Comparison of ENCODE assay signal across 9 mouse cellular contexts in genomic region chr19:59342964-59343363, GRCm38 (mm10). TPM values are rescaled to one million over a fixed set of nuclear protein-coding genes. Genes with fewer than 3 reads are reported as not detected.
A peak's percentile ranks its signal among the peaks of the same experiment; 100 is the strongest.
DNase-seq lines count a peak whose midpoint lies in the region; ATAC-seq and TF ChIP-seq lines count a peak whose summit lies in the region.
"Had no signal": no experiment of that assay in that cellular context is flagged by ENCODE, and none has a peak within 500 bp of the region (broad histone marks: within the 10 kb centered on the region; RNA-seq: fewer than 3 reads in every experiment).

No protein-coding gene starts in this region.

- H3K27me3 ChIP-seq in heart, embryonic 11.5 days (ENCODE audit: control insufficient read depth, insufficient read depth, low read length): no peaks in the 10 kb centered on the region
- no peaks in the 10 kb centered on the region for H3K27me3 ChIP-seq in MEL (ENCODE audit: control insufficient read depth in 1 of 2, insufficient read depth in 2 of 2, low read length in 2 of 2)
- H3K27me3 ChIP-seq in hindbrain, embryonic 14.5 days (ENCODE audit: control insufficient read depth, insufficient read depth, low read length): no peaks in the 10 kb centered on the region
- no peaks in the 10 kb centered on the region for H3K27me3 ChIP-seq in midbrain, embryonic 11.5 days (ENCODE audit: control insufficient read depth, insufficient read depth, low read length)

- peak overlapping the region; percentile 99 for H3K4me2 ChIP-seq in heart, embryonic 11.5 days
- peak overlapping the region; percentile 96 for H3K4me2 ChIP-seq in hindbrain, embryonic 14.5 days (replicated peaks)
- H3K4me2 ChIP-seq in midbrain, embryonic 11.5 days: peak overlapping the region; percentile 76

- H3K79me2 ChIP-seq in MEL (ENCODE audit: control insufficient read depth, insufficient read depth, low read length, poor library complexity): peaks cover 72% of the 10 kb centered on the region

- H3K27ac ChIP-seq in heart, embryonic 11.5 days (ENCODE audit: low read depth, low read length): no peak overlapping the region
- H3K27ac ChIP-seq in MEL (ENCODE audit: control insufficient read depth, low read depth, low read length): peak overlapping the region; percentile 22
- no peak overlapping the region for H3K27ac ChIP-seq in hindbrain, embryonic 14.5 days
- H3K27ac ChIP-seq in midbrain, embryonic 11.5 days (ENCODE audit: low read depth, low read length): no peak overlapping the region

- DNase-seq in heart, postnatal 14 days: no peak
- DNase-seq in MEL (ENCODE audit: low read depth, low spot score): peak; percentile 82
- no peak for DNase-seq in hindbrain, embryonic 14.5 days (ENCODE audit: low spot score)
- no peak for DNase-seq in midbrain, embryonic 11.5 days (ENCODE audit: low spot score, missing footprints)
- no peak for DNase-seq in adrenal gland, postnatal 10 days
- DNase-seq in spleen, postnatal 14 days (ENCODE audit: low spot score in 2 of 2): no peak
- no peak for DNase-seq in T-cell, adult 2 months (ENCODE audit: low spot score)
- DNase-seq: kidney, adult 8-10 months had no signal

- no peak for TF ChIP-seq EP300 in MEL (IDR thresholded peaks at IDR 0.05; ENCODE audit: low read depth in 1 of 2, low read length in 2 of 2)

- 41% methylated on average over 2 of the region's 2 CpGs for WGBS in heart, embryonic 11.5 days (ENCODE audit: insufficient replicate concordance)
- WGBS in hindbrain, embryonic 14.5 days: 37% methylated on average over 2 of the region's 2 CpGs
- 28% methylated on average over 2 of the region's 2 CpGs for WGBS in midbrain, embryonic 11.5 days

- no peak for ATAC-seq in heart, embryonic 11.5 days (replicated peaks; ENCODE audit: insufficient number of reproducible peaks, low FRiP score, low TSS enrichment)
- no peak for ATAC-seq in hindbrain, embryonic 14.5 days (ENCODE audit: low FRiP score)
- no peak for ATAC-seq in midbrain, embryonic 11.5 days (ENCODE audit: low FRiP score)

- TF ChIP-seq POLR2A in MEL (IDR thresholded peaks at IDR 0.05; ENCODE audit: control insufficient read depth in 1 of 2, insufficient read depth in 1 of 2, low read depth in 1 of 2, low read length in 2 of 2, poor library complexity in 1 of 2): no peak

- TF ChIP-seq CTCF in MEL (IDR thresholded peaks at IDR 0.05 in 2 of 3, conservative IDR thresholded peaks at IDR 0.05 in 1 of 3; ENCODE audit: control insufficient read depth in 1 of 3, insufficient read depth in 1 of 3, low read depth in 2 of 3, low read length in 3 of 3, poor library complexity in 1 of 3, severe bottlenecking in 1 of 3): no peak

- H3K36me3 ChIP-seq in heart, embryonic 11.5 days (ENCODE audit: control insufficient read depth, insufficient read depth, low read length): no peaks in the 10 kb centered on the region
- H3K36me3 ChIP-seq in MEL (ENCODE audit: control insufficient read depth in 1 of 2, insufficient read depth in 2 of 2, low read length in 2 of 2): peaks cover 27 to 42% of the 10 kb centered on the region in 2 experiments
- no peaks in the 10 kb centered on the region for H3K36me3 ChIP-seq in hindbrain, embryonic 14.5 days (replicated peaks; ENCODE audit: control insufficient read depth, insufficient read depth)
- no peaks in the 10 kb centered on the region for H3K36me3 ChIP-seq in midbrain, embryonic 11.5 days (ENCODE audit: control insufficient read depth, insufficient read depth, low read length)

- H3K9me3 ChIP-seq in heart, embryonic 11.5 days (replicated peaks; ENCODE audit: control insufficient read depth, low read length): no peaks in the 10 kb centered on the region
- H3K9me3 ChIP-seq in MEL (replicated peaks; ENCODE audit: insufficient read depth, low read length): no peaks in the 10 kb centered on the region
- H3K9me3 ChIP-seq in hindbrain, embryonic 14.5 days (ENCODE audit: control insufficient read depth, low read length): no peaks in the 10 kb centered on the region
- H3K9me3 ChIP-seq in midbrain, embryonic 11.5 days (ENCODE audit: control insufficient read depth, low read length): no peaks in the 10 kb centered on the region

- peaks cover 17% of the 10 kb centered on the region for H3K4me1 ChIP-seq in heart, embryonic 11.5 days (ENCODE audit: control insufficient read depth, insufficient read depth, low read length)
- H3K4me1 ChIP-seq in MEL (ENCODE audit: control insufficient read depth in 1 of 2, insufficient read depth in 2 of 2, low read length in 2 of 2): peaks cover 19 to 36% of the 10 kb centered on the region in 2 experiments
- peaks cover 33% of the 10 kb centered on the region for H3K4me1 ChIP-seq in hindbrain, embryonic 14.5 days (replicated peaks; ENCODE audit: control insufficient read depth, insufficient read depth, low read length)
- H3K4me1 ChIP-seq in midbrain, embryonic 11.5 days (ENCODE audit: control insufficient read depth, insufficient read depth, low read length): peaks cover 24% of the 10 kb centered on the region

- intact Hi-C loops in heart, postnatal 14 days (cut with DNase I): no loop called here

- no peak overlapping the region for H3K9ac ChIP-seq in heart, embryonic 11.5 days (ENCODE audit: low read depth, low read length)
- peak overlapping the region; percentile 79 for H3K9ac ChIP-seq in MEL (ENCODE audit: control insufficient read depth, low read depth, low read length, poor library complexity, severe bottlenecking)
- peak overlapping the region; percentile 94 for H3K9ac ChIP-seq in hindbrain, embryonic 14.5 days
- no peak overlapping the region for H3K9ac ChIP-seq in midbrain, embryonic 11.5 days (ENCODE audit: low read length)

- H3K4me3 ChIP-seq in heart, embryonic 11.5 days (ENCODE audit: low read depth, low read length): peak overlapping the region; percentile 82
- peak overlapping the region; percentile 45 to 86 for H3K4me3 ChIP-seq in MEL (ENCODE audit: control insufficient read depth in 1 of 2, insufficient read depth in 1 of 2, low read depth in 2 of 2, low read length in 2 of 2)
- peak overlapping the region; percentile 98 for H3K4me3 ChIP-seq in hindbrain, embryonic 14.5 days (replicated peaks; ENCODE audit: low read length)
- peak overlapping the region; percentile 88 for H3K4me3 ChIP-seq in midbrain, embryonic 11.5 days (ENCODE audit: low read depth, low read length)

- no peak for TF ChIP-seq RAD21 in MEL (IDR thresholded peaks at IDR 0.05; ENCODE audit: low read depth, low read length)

TF ChIP-seq in MEL, 35 proteins besides CTCF, POLR2A, EP300 and RAD21:
- TF ChIP-seq RCOR1 (IDR thresholded peaks at IDR 0.05; ENCODE audit: low read depth, low read length): no peak
- no peak for TF ChIP-seq NRF1 (IDR thresholded peaks at IDR 0.05; ENCODE audit: insufficient read depth, low read depth, low read length, poor library complexity, severe bottlenecking)
- no peak for TF ChIP-seq GABPA (IDR thresholded peaks at IDR 0.05; ENCODE audit: low read depth, low read length)
- no peak for TF ChIP-seq KAT2A (conservative IDR thresholded peaks at IDR 0.05; ENCODE audit: low read depth, low read length)
- TF ChIP-seq USF2 (IDR thresholded peaks at IDR 0.05; ENCODE audit: borderline replicate concordance in 1 of 2, insufficient read depth in 1 of 2, low read depth in 1 of 2, low read length in 2 of 2): no peak

RNA-seq across cellular contexts. Expression of gene Pdzd8, which starts 2.6 kb away (rescaled TPM):
- 10.5 and 12.1 TPM in 2 replicates for polyA plus RNA-seq in heart, embryonic 11.5 days (2014; fragmentation: Nextera tagmentation; extraction: Ambion mirVana)
- total RNA-seq in heart, postnatal 14 days (2021): 10 to 100 TPM; 25.6 to 26.5 TPM
- 49.8 and 52.1 TPM in 2 replicates for total RNA-seq in MEL (2012; rRNA removed)
- 100 to 1,000 TPM in 1 of 2 experiments, 10 to 100 TPM in 1; 46.4 to 137 TPM for polyA plus RNA-seq in MEL (2012; ENCODE audit: insufficient read depth in 1 of 2, insufficient read length in 2 of 2, low read depth in 1 of 2, low replicate concordance in 2 of 2, missing spikeins in 1 of 2)
- polyA plus RNA-seq in hindbrain, embryonic 14.5 days (2014; fragmentation: Nextera tagmentation; extraction: Ambion mirVana): 17.5 and 18.6 TPM in 2 replicates
- 12.9 and 13.4 TPM in 2 replicates for polyA plus RNA-seq in midbrain, embryonic 11.5 days (2014; fragmentation: Nextera tagmentation; extraction: Ambion mirVana)
- total RNA-seq in adrenal gland, postnatal 10 days (2021): 10 to 100 TPM; 31.9 to 33.3 TPM

RNA-seq across cellular contexts. Expression of gene Rps12-ps3, which starts 20.9 kb away (rescaled TPM):
- polyA plus RNA-seq in heart, embryonic 11.5 days (2014; fragmentation: Nextera tagmentation; extraction: Ambion mirVana): 24.2 and 35.1 TPM in 2 replicates
- 100 to 1,000 TPM; 264 to 277 TPM for total RNA-seq in heart, postnatal 14 days (2021)
- total RNA-seq in MEL (2012; rRNA removed): 348 and 662 TPM in 2 replicates
- 1,000 to 10,000 TPM in 1 of 2 experiments, not detected in 1; 4,283 TPM for polyA plus RNA-seq in MEL (2012; ENCODE audit: insufficient read depth in 1 of 2, insufficient read length in 2 of 2, low read depth in 1 of 2, low replicate concordance in 2 of 2, missing spikeins in 1 of 2)
- polyA plus RNA-seq in hindbrain, embryonic 14.5 days (2014; fragmentation: Nextera tagmentation; extraction: Ambion mirVana): 16.6 and 17.1 TPM in 2 replicates
- polyA plus RNA-seq in midbrain, embryonic 11.5 days (2014; fragmentation: Nextera tagmentation; extraction: Ambion mirVana): 15.1 and 25.5 TPM in 2 replicates
- 100 to 1,000 TPM; 647 to 808 TPM for total RNA-seq in adrenal gland, postnatal 10 days (2021)

Comparison
In these comparisons a context has a peak if more than half of its experiments do, and no peak if none do; other contexts are left out.
1. H3K9ac ChIP-seq: peak in MEL (single experiment) and hindbrain, embryonic 14.5 days (single experiment); none in heart, embryonic 11.5 days (single experiment) and midbrain, embryonic 11.5 days (single experiment).
2. Peak in every context shown above with its lines, with median percentiles within 50 percentile points of each other: H3K4me2 ChIP-seq and H3K4me3 ChIP-seq.